Mouse (Mus musculus): ENCODE measurements around the gene 3110040M04Rik.
"Not testable (repeated sequence)": the region's sequence is repeated elsewhere in the genome, so short reads cannot be mapped to it uniquely, and the experiment has no call there.

- not testable (repeated sequence) for TF ChIP-seq POLR2A (IDR thresholded peaks at IDR 0.05; ENCODE audit: low read depth, low read length); EP300 (IDR thresholded peaks at IDR 0.05; ENCODE audit: low read length); ELF1 (IDR thresholded peaks at IDR 0.05; ENCODE audit: low read depth, low read length); CTCF (conservative IDR thresholded peaks at IDR 0.05 in 1 of 2, IDR thresholded peaks at IDR 0.05 in 1 of 2; ENCODE audit: low read depth in 2 of 2, low read length in 2 of 2); MAX (IDR thresholded peaks at IDR 0.05; ENCODE audit: low read length); E2F4 (IDR thresholded peaks at IDR 0.05; ENCODE audit: insufficient replicate concordance, low read depth, low read length); GABPA (IDR thresholded peaks at IDR 0.05; ENCODE audit: insufficient replicate concordance, low read depth, low read length); JUN (IDR thresholded peaks at IDR 0.05; ENCODE audit: insufficient read depth, low read depth, low read length); POLR2AphosphoS2 (IDR thresholded peaks at IDR 0.05; ENCODE audit: low read depth, low read length); JUND (conservative IDR thresholded peaks at IDR 0.05; ENCODE audit: low read depth, low read length); TBP (conservative IDR thresholded peaks at IDR 0.05; ENCODE audit: low read depth, low read length); TCF12 (IDR thresholded peaks at IDR 0.05; ENCODE audit: low read depth, low read length); HCFC1 (IDR thresholded peaks at IDR 0.05; ENCODE audit: low read depth, low read length); IRF4 (IDR thresholded peaks at IDR 0.05; ENCODE audit: low read depth, low read length)
Measured at GRCm38 (mm10) chr1:151186186-151186585, 17.7 kb upstream of the 3110040M04Rik start.
